In the genomic region with DNA sequence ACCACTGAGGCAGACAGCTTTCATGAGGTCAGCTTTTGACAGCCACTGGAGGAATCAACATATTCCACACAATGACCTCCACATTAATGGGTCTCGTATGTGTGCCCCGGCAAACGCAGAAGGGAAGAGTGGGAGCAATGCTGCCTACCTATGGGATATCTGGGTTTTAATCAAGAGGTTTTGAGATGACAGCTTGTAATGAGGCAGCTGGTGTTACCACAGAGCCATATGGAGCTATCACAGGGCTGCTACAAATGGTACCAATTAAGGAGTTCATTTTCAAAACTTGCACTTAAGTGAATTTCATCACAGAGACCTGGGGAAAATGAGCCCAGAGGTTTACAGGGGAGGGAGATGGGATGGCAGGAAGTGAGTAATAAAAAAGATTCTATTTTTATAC, we compare ENCODE assay signal across 23 mouse cellular contexts.
DNase-seq lines count a peak whose midpoint lies in the region; ATAC-seq lines count a peak whose summit lies in the region.
"Had no signal": no experiment of that assay in that cellular context is flagged by ENCODE, and none has a peak within 500 bp of the region (broad histone marks: within the 10 kb centered on the region; RNA-seq: fewer than 3 reads in every experiment).

No protein-coding gene starts in this region.

- H3K4me1 ChIP-seq in forebrain, embryonic 13.5 days: no peaks in the 10 kb centered on the region
- no peaks in the 10 kb centered on the region for H3K4me1 ChIP-seq in forebrain, embryonic 10.5 days
- H3K4me1 ChIP-seq in neural tube, embryonic 14.5 days (ENCODE audit: control insufficient read depth, insufficient read depth, low read length): no peaks in the 10 kb centered on the region
- H3K4me1 ChIP-seq: heart, embryonic 15.5 days; limb, embryonic 13.5 days; stomach, embryonic 15.5 days had no signal

- H3K9me3 ChIP-seq in forebrain, embryonic 13.5 days (replicated peaks): no peaks in the 10 kb centered on the region
- H3K9me3 ChIP-seq in forebrain, embryonic 10.5 days: no peaks in the 10 kb centered on the region
- H3K9me3 ChIP-seq in neural tube, embryonic 14.5 days (ENCODE audit: control insufficient read depth, low read length): no peaks in the 10 kb centered on the region
- H3K9me3 ChIP-seq: heart, embryonic 15.5 days; limb, embryonic 13.5 days; stomach, embryonic 15.5 days had no signal

- H3K9ac ChIP-seq in forebrain, embryonic 13.5 days: no peak overlapping the region
- no peak overlapping the region for H3K9ac ChIP-seq in neural tube, embryonic 14.5 days (replicated peaks; ENCODE audit: low read depth, low read length)
- H3K9ac ChIP-seq: heart, embryonic 15.5 days; limb, embryonic 13.5 days; liver, embryonic 14.5 days; stomach, embryonic 15.5 days had no signal

- no peak overlapping the region for H3K4me3 ChIP-seq in forebrain, embryonic 13.5 days
- no peak overlapping the region for H3K4me3 ChIP-seq in forebrain, embryonic 10.5 days
- H3K4me3 ChIP-seq in neural tube, embryonic 14.5 days (ENCODE audit: low read depth, low read length): no peak overlapping the region
- H3K4me3 ChIP-seq: heart, embryonic 15.5 days; limb, embryonic 13.5 days; myocyte; stomach, embryonic 15.5 days had no signal

- no peak overlapping the region for H3K4me2 ChIP-seq in forebrain, embryonic 13.5 days
- H3K4me2 ChIP-seq in neural tube, embryonic 14.5 days (ENCODE audit: low read depth, low read length): no peak overlapping the region
- H3K4me2 ChIP-seq: heart, embryonic 15.5 days; limb, embryonic 13.5 days; stomach, embryonic 15.5 days had no signal

- no peak for DNase-seq in forebrain, embryonic 10.5 days (ENCODE audit: extremely low spot score, low spot score)
- no peak for DNase-seq in neural tube, embryonic 10.5 days (ENCODE audit: extremely low spot score, low spot score)
- peak; percentile 38 to 82 for DNase-seq in layer of hippocampus, adult 18-20 months (ENCODE audit: low spot score in 2 of 2)
- DNase-seq in Muller cell, postnatal 12 days (ENCODE audit: inconsistent ontology term): no peak
- DNase-seq in left cerebral cortex, postnatal 4 days: no peak
- no peak for DNase-seq in urinary bladder, postnatal 25 days (ENCODE audit: low spot score)
- DNase-seq: adrenal gland, postnatal 25 days; cerebellum, adult 8-10 months; gastrocnemius, postnatal 10 days; heart, adult 18-20 months; kidney, adult 11 months; kidney, postnatal 14 days; midbrain, embryonic 14.5 days; spleen, adult 18-20 months; thymus, postnatal 14 days had no signal

- peak; percentile 83 for ATAC-seq in forebrain, embryonic 13.5 days
- ATAC-seq in neural tube, embryonic 14.5 days (ENCODE audit: low read depth): peak; percentile 54; the same call in 1 of the 2 replicates
- ATAC-seq: lung, postnatal 0 days had no signal

- H3K27me3 ChIP-seq in forebrain, embryonic 13.5 days: no peaks in the 10 kb centered on the region
- H3K27me3 ChIP-seq in forebrain, embryonic 10.5 days (ENCODE audit: poor library complexity, severe bottlenecking): no peaks in the 10 kb centered on the region
- no peaks in the 10 kb centered on the region for H3K27me3 ChIP-seq in neural tube, embryonic 14.5 days (ENCODE audit: control insufficient read depth, insufficient read depth, low read length)
- H3K27me3 ChIP-seq: heart, embryonic 15.5 days; limb, embryonic 13.5 days; stomach, embryonic 15.5 days had no signal

- intact Hi-C loops in left cerebral cortex, postnatal 4 days (cut with DNase I): no loop called here

- H3K27ac ChIP-seq in forebrain, embryonic 13.5 days: no peak overlapping the region
- no peak overlapping the region for H3K27ac ChIP-seq in forebrain, embryonic 10.5 days
- no peak overlapping the region for H3K27ac ChIP-seq in neural tube, embryonic 14.5 days (ENCODE audit: low read depth, low read length)
- H3K27ac ChIP-seq: heart, embryonic 15.5 days; limb, embryonic 13.5 days; liver, embryonic 14.5 days; stomach, embryonic 15.5 days had no signal

- peaks cover 6% of the 10 kb centered on the region; the same call in 1 of the 2 replicates for H3K36me3 ChIP-seq in forebrain, embryonic 13.5 days (ENCODE audit: poor library complexity, severe bottlenecking)
- H3K36me3 ChIP-seq in forebrain, embryonic 10.5 days (replicated peaks): peaks cover 13% of the 10 kb centered on the region
- no peaks in the 10 kb centered on the region for H3K36me3 ChIP-seq in neural tube, embryonic 14.5 days (ENCODE audit: control insufficient read depth, insufficient read depth, low read length)
- H3K36me3 ChIP-seq: heart, embryonic 15.5 days had no signal

- 81% methylated on average over 3 of the region's 3 CpGs for WGBS in forebrain, embryonic 13.5 days
- 72% methylated on average over 3 of the region's 3 CpGs for WGBS in forebrain, embryonic 10.5 days
- WGBS in neural tube, embryonic 14.5 days: 70% methylated on average over 3 of the region's 3 CpGs

Comparison
In these comparisons a context has a peak if more than half of its experiments do, and no peak if none do; other contexts are left out.
1. DNase-seq: peak in layer of hippocampus, adult 18-20 months (2 of 2); none in forebrain, embryonic 10.5 days (single experiment), neural tube, embryonic 10.5 days (single experiment), Muller cell, postnatal 12 days (single experiment), left cerebral cortex, postnatal 4 days (single experiment) and urinary bladder, postnatal 25 days (single experiment).